Mouse (Mus musculus) liver, embryonic 14.5 days (tissue): Measurements from ENCODE around the gene Fcgr1.

Source experiments
- CTCF ChIP-seq: IDR thresholded peaks from 2 replicates; pipeline ENCODE4 v1.5.1; 2016; ENCODE audit warnings: antibody characterized with exemption, low read depth, control low read depth
- EP300 ChIP-seq: IDR thresholded peaks from 2 replicates; pipeline ENCODE4 v1.6.1; 2016; ENCODE audit warnings: antibody characterized with exemption, low read depth

DNA sequence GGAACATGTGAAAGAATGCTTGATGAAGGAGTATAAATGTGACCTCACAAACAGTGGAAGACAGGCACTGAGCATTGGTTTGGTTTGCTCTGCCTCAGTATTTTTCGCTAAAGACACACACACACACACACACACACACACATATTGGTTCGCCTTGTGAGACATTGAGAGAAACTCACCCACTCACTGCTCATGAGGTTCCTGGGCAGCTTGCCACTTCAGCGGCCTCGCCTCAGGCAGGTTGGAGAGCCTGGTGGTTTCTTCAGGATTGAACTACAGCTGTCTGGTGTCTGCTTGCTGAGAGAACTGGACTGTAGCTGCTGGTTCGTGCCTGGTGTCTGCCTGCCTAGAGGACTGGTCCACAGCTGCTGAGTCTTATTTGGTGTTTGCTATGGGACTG is 33.5 kb downstream of the Fcgr1 start:
- no peak for TF ChIP-seq EP300
- no peak for TF ChIP-seq CTCF
